In the genomic region with DNA sequence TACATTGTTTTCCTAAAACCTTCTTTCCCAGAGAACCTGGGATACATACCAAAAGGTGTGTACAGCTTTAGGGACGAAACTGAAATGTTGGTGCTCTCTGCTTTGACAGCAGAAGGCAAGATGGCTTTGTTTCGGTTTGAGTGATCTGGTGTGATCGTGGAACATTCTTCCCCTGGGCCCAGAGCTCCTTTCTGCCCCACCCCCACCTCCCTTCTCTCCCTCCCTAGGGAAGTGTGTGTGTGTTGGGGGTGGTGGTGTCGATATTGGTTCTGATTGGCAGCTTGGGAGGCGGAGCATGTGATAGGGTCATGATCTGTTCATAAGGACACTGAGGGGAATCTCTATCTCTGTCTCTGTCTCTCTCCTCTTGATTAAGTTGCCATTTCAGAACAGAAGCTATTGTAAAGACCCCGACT, we compare ENCODE assay signal across 9 mouse cellular contexts.
DNase-seq lines count a peak whose midpoint lies in the region; ATAC-seq lines count a peak whose summit lies in the region.
"Had no signal": no experiment of that assay in that cellular context is flagged by ENCODE, and none has a peak within 500 bp of the region (broad histone marks: within the 10 kb centered on the region; RNA-seq: fewer than 3 reads in every experiment).

No protein-coding gene starts in this region.

- peak; percentile 90 for DNase-seq in heart, adult 11 months
- DNase-seq in neural tube, embryonic 11.5 days (ENCODE audit: low spot score), result peak; percentile 33
- no peak for DNase-seq in neural tube, embryonic 10.5 days (ENCODE audit: extremely low spot score, low spot score)
- peak; percentile 22 for DNase-seq in induced T-regulatory cell, adult 2 months (ENCODE audit: low read depth)
- no peak for DNase-seq in testis, postnatal 14 days (ENCODE audit: low spot score)
- no peak for DNase-seq in c-Kit-positive CD71-positive TER-119-positive erythroid progenitor cells, embryonic 14.5 days (ENCODE audit: low spot score)
- DNase-seq in T-cell, adult 2 months (ENCODE audit: low spot score), result no peak
- DNase-seq: spleen, adult 18-20 months had no signal

- peaks cover 20% of the 10 kb centered on the region for H3K4me1 ChIP-seq in heart, embryonic 11.5 days (ENCODE audit: control insufficient read depth, insufficient read depth, low read length)
- H3K4me1 ChIP-seq in neural tube, embryonic 11.5 days (ENCODE audit: control insufficient read depth, insufficient read depth, low read length), result peaks cover 8% of the 10 kb centered on the region

- H3K27me3 ChIP-seq in heart, embryonic 11.5 days (ENCODE audit: control insufficient read depth, insufficient read depth, low read length), result no peaks in the 10 kb centered on the region
- H3K27me3 ChIP-seq in neural tube, embryonic 11.5 days (ENCODE audit: control insufficient read depth, insufficient read depth, low read length), result no peaks in the 10 kb centered on the region

- no peak overlapping the region for H3K4me3 ChIP-seq in heart, embryonic 11.5 days (ENCODE audit: low read depth, low read length)
- H3K4me3 ChIP-seq in neural tube, embryonic 11.5 days (ENCODE audit: low read depth, low read length), result no peak overlapping the region

- no peak overlapping the region for H3K4me2 ChIP-seq in heart, embryonic 11.5 days
- no peak overlapping the region for H3K4me2 ChIP-seq in neural tube, embryonic 11.5 days (ENCODE audit: low read depth)

- H3K9ac ChIP-seq in heart, embryonic 11.5 days (ENCODE audit: low read depth, low read length), result no peak overlapping the region
- no peak overlapping the region for H3K9ac ChIP-seq in neural tube, embryonic 11.5 days (ENCODE audit: low read length)

- WGBS in heart, embryonic 11.5 days (ENCODE audit: insufficient replicate concordance), result 41% methylated on average over 6 of the region's 6 CpGs
- 49% methylated on average over 6 of the region's 6 CpGs for WGBS in neural tube, embryonic 11.5 days

- H3K36me3 ChIP-seq in heart, embryonic 11.5 days (ENCODE audit: control insufficient read depth, insufficient read depth, low read length), result no peaks in the 10 kb centered on the region
- H3K36me3 ChIP-seq in neural tube, embryonic 11.5 days (ENCODE audit: control insufficient read depth, insufficient read depth, low read length), result no peaks in the 10 kb centered on the region

- no peak overlapping the region for H3K27ac ChIP-seq in heart, embryonic 11.5 days (ENCODE audit: low read depth, low read length)
- H3K27ac ChIP-seq in neural tube, embryonic 11.5 days (ENCODE audit: low read depth, low read length), result no peak overlapping the region

- ATAC-seq in heart, embryonic 11.5 days (replicated peaks; ENCODE audit: insufficient number of reproducible peaks, low FRiP score, low TSS enrichment), result no peak
- no peak for ATAC-seq in neural tube, embryonic 11.5 days (ENCODE audit: insufficient read depth, low FRiP score, low TSS enrichment)

- no peaks in the 10 kb centered on the region for H3K9me3 ChIP-seq in heart, embryonic 11.5 days (replicated peaks; ENCODE audit: control insufficient read depth, low read length)
- no peaks in the 10 kb centered on the region for H3K9me3 ChIP-seq in neural tube, embryonic 11.5 days (ENCODE audit: control insufficient read depth, low read length)

Comparison
In these comparisons a context has a peak if more than half of its experiments do, and no peak if none do; other contexts are left out.
1. DNase-seq: peak in heart, adult 11 months (single experiment), neural tube, embryonic 11.5 days (single experiment) and induced T-regulatory cell, adult 2 months (single experiment); none in neural tube, embryonic 10.5 days (single experiment), testis, postnatal 14 days (single experiment), c-Kit-positive CD71-positive TER-119-positive erythroid progenitor cells, embryonic 14.5 days (single experiment) and T-cell, adult 2 months (single experiment).